Mouse (Mus musculus) c-Kit-positive CD71-negative TER-119-negative erythroid progenitor cells, embryonic 14.5 days (primary cell): ENCODE results near the gene Cabp4.

Experiments used
- DNase-seq: peaks from one replicate; pipeline ENCODE4 v3.0.0-alpha.2; 2013; ENCODE audit warnings: low read depth

The Cabp4 gene

GRCm38 (mm10) chr19:4101466-4101865, 42.4 kb downstream of the Cabp4 start:
- no peak for DNase-seq

DNA sequence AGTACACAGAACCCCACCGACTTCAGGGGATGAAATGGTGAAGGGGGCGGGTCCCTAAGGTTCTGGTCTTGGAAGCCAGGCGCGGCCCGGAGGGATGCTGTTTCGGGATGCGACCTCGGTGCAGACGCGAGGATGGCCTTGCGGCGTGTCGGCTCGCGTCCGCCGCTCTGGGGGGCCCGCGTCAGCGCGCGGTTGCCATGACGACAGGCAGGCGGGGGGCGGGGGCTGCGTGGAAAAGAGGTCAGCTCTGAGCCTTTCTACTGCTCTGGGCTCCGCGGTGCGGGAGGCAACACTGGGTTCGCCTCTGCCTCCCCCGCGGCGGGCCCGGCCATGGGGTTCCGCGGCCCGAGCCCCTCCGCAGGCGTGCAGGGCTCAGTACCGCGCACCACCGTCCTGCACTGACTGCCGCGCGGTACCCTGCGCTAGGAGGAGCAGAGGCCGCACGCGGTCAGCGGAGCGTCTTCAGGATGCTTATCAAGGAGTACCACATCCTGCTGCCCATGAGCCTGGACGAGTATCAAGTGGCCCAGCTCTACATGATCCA, 43.0 kb downstream of the Cabp4 start:
- no peak for DNase-seq

DNA sequence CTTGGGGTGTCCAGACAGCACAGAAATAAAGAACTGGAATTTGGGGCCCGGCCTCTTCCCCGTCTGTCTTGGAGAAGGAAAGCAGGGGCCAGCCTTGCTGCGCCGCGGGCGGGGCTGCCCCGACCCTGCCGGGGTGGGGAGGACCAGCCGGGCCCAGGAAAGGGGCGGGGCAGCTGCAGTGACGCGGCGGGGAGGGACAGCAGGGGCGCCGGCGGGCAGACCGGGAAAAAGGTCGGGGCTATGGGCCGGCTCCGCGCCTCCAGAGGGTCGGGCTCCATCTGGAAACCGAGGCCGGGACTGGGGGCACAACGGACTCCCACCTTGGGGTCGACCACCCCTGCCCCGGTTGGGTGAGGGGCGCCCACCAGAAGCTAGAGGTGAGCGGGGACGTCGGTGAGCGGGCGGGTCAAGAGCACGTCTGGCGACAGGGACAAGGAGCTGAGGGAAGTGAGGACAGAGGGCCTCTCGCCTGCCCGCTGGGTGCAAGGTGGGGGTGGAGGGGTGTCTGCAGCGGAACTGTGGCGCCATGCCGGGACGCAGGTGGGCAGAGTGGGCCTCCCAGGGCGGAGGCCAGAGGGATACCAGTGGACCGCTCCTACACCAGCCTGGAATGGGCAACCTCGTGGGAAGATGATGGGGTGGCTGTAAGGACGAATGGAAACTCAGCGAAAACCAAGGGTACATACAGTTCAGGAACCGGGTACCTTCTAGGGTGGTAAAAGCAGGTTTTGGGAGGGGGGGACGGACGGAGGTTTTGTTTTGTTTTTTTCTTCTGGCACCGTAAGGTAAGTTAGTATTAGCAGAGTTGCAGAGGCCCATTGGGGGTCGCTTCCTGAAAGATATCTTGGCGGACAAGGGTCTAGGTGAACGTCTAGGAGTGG, 43.8 kb downstream of the Cabp4 start, which contains the start of gene Pitpnm1:
TSS of gene Pitpnm1 (plus strand) at position 162 of the 881 bp plus-strand sequence.
- DNase-seq = no peak

- peak; percentile 94 for DNase-seq
Observed at GRCm38 (mm10) chr19:4099056-4099455, 44.8 kb downstream of the Cabp4 start.

- DNase-seq = no peak
Observed at GRCm38 (mm10) chr19:4098426-4098825, 45.4 kb downstream of the Cabp4 start.

GRCm38 (mm10) chr19:4097441-4097825, 46.4 kb downstream of the Cabp4 start:
- DNase-seq = no peak

- DNase-seq = peak; percentile 94
Observed at GRCm38 (mm10) chr19:4096642-4097440, 47.0 kb downstream of the Cabp4 start, which contains the start of gene Cdk2ap2. Cdk2ap2 (plus strand) TSS chr19:4097182.

DNA sequence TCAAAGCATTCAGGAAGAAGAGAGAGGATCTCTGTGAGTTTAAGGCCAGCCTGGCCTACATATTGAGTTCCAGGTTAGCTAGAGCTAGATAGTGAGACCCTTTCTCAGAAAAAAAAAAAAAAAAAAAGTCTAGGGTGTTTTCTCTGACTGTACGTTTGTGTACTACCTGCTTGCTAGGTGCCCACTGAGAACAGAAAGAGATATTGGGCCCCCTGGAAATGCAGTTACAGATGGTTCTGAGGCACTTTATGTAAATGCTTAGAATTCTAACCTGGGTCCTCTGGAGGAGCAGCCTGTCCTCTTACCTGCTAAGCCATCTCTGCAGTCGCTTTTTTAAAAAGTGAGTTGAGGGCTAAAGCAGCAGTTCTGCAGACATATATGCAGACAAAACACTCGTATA, 48.0 kb downstream of the Cabp4 start:
- no peak for DNase-seq

GRCm38 (mm10) chr19:4094774-4095303, 49.0 kb downstream of the Cabp4 start:
- DNase-seq = no peak

DNA sequence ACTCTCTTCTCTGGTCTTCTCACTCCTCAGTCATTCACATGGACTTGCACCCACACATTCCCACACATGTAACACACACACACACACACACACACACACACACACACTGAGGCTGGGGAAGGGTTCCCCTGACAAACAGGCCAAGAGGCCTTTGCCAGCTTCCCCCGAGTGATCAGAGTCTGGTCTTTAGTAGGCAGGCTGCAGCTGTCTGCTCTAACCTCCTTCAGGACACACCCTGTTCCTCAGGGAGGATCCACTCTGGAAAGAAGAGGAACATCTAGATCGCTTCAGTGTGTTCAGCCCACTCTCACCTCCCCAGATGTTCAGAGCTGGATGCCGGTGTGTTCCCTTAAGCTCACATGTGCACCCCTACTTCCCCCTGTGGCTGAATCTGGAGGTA, 49.5 kb downstream of the Cabp4 start:
- no peak for DNase-seq

- DNase-seq = no peak
Observed at GRCm38 (mm10) chr19:4093772-4094171, 50.1 kb downstream of the Cabp4 start.

- no peak for DNase-seq
Observed at GRCm38 (mm10) chr19:4092750-4093149, 51.1 kb downstream of the Cabp4 start.

DNA sequence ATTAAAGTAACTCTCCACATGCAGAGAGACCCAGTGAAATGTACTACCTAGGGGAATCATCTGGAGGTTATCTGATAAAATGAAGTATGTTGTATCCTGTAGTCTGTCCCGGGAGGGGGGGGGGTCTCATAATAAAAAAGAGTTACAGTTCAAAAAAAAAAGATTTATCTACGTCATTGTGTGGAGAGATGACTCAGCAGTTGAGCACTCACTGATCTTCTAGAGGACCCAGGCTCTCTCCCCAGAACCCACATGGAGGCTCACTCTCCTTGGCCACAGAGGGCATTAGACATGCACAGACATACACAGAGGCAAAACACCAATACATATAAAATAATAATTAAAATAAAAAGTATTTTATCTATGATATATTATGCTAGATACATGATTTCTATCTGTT, 52.5 kb downstream of the Cabp4 start:
- no peak for DNase-seq

- DNase-seq = no peak
Observed at GRCm38 (mm10) chr19:4090446-4090845, 53.4 kb downstream of the Cabp4 start.

DNA sequence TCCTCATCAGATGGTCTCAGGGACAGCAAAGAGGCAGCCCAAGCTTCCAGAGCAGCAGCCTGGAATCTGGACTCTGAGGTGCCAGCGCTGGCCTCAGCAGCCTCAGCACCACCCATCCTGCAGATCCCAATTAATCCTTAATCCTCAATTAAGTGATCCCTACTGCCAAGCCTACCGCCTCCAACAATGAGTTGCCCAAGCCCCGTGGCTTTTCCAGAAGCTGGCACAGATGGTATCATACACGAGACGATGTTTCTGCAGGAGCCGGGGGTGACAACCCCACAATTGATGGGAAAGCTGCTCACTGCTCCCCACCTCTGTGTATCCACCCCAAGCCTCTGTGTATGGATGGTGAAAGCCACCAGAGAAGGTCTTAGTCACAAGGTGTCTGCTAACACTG, 54.7 kb downstream of the Cabp4 start:
- no peak for DNase-seq

DNA sequence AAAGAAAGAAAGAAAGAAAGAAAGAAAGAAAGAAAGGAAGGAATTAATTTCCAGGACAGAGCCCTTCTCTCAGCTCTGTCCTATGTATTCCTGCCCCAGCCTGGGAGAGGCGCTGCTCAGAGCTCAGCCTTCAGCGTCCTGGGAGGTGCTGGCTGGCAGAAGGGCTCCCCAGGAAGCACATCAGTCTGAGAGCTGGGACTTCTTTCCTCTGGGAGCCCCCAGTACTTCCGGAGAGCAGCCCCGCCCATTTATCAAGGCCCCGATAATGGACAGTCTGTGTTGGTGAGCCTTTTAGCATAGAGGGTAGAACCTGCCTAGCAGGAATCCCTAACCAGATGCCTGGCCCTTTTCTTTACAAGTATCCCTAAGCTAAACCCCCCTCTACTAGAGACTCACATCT, 55.7 kb downstream of the Cabp4 start:
- no peak for DNase-seq

- no peak for DNase-seq
Observed at GRCm38 (mm10) chr19:4087090-4087489, 56.7 kb downstream of the Cabp4 start.

DNA sequence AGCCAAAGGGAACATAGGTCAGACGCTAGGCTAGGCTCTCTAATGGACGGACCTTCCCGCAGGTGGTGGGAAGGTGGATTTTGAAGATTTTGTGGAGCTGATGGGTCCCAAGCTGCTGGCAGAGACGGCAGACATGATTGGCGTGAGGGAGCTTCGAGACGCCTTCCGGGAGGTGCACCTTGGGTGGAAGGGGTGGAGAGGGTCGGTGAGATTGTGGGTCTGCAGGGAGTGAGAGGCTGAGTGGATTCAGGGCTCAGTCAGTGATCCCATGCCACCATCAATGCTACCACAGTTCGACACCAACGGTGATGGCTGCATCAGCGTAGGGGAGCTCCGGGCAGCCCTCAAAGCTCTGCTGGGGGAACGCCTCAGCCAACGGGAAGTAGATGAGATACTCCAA, 57.7 kb downstream of the Cabp4 start:
- no peak for DNase-seq
